Mouse (Mus musculus) colon, adult 2 months (tissue): ENCODE measurements around the gene Syt3. TPM values are rescaled to one million over a fixed set of nuclear protein-coding genes. Genes with fewer than 3 reads are reported as not detected.

Experiments used
- polyA plus RNA-seq: library from polyadenylated mRNA; depleted of rRNA; stranded (reverse); fragments of >200 nt; gene quantifications from 2 replicates; pipeline ENCODE4 v1.2.3, GENCODE M21; 2012; rRNA removed

Syt3 gene
- polyA plus RNA-seq = 3.2 and 3.5 TPM in 2 replicates

GRCm38 (mm10) chr7:44383980-44384715, at the start of gene Syt3:
Gene Syt3 (plus strand): TSS chr7:44384102.

GRCm38 (mm10) chr7:44385720-44386119, 1.8 kb downstream of the Syt3 start, which contains the start of gene 1700008O03Rik:
Gene 1700008O03Rik (minus strand): TSS chr7:44385820.

GRCm38 (mm10) chr7:44428968-44429521, 45.1 kb downstream of the Syt3 start, which contains the start of gene Lrrc4b:
Gene Lrrc4b (plus strand): TSS chr7:44429018.

Other genes starting within 250 kb of the Syt3 start
- 0.15 and 0.17 TPM in 2 replicates for gene Klk1b16, start 247.3 kb upstream of the Syt3 start, polyA plus RNA-seq
- 0.31 and 0.54 TPM in 2 replicates for gene Klk1b24, start 195.9 kb upstream of the Syt3 start, polyA plus RNA-seq
- 0.27 and 2.0 TPM in 2 replicates for gene Klk1b3, start 185.9 kb upstream of the Syt3 start, polyA plus RNA-seq
- gene Klk1b4, start 176.7 kb upstream of the Syt3 start, polyA plus RNA-seq = 3.6 and 4.2 TPM in 2 replicates
- 1.4 and 6.7 TPM in 2 replicates for gene Klk1b5, start 168.2 kb upstream of the Syt3 start, polyA plus RNA-seq
- gene Klk1, start 158.7 kb upstream of the Syt3 start, polyA plus RNA-seq = 4,020 and 5,229 TPM in 2 replicates
- 0.22 and 0.31 TPM in 2 replicates for gene Gm36864, start 147.9 kb upstream of the Syt3 start, polyA plus RNA-seq
- gene 1700028J19Rik, start 137.4 kb upstream of the Syt3 start, polyA plus RNA-seq = 2.2 and 3.5 TPM in 2 replicates
- 126 and 152 TPM in 2 replicates for gene 2410002F23Rik, start 137.4 kb upstream of the Syt3 start, polyA plus RNA-seq
- gene Acp4, start 126.7 kb upstream of the Syt3 start, polyA plus RNA-seq = not detected in 2 replicates
- gene Gm15517, start 122.7 kb upstream of the Syt3 start, polyA plus RNA-seq = not detected in 2 replicates
- 5.3 and 6.9 TPM in 2 replicates for gene Clec11a, start 77.2 kb upstream of the Syt3 start, polyA plus RNA-seq
- gene Shank1, start 73.8 kb upstream of the Syt3 start, polyA plus RNA-seq = 1.1 TPM in 2 replicates
- gene 1700008O03Rik, start 1.7 kb downstream of the Syt3 start, polyA plus RNA-seq = 0.87 and 0.89 TPM in 2 replicates
- gene Lrrc4b, start 44.9 kb downstream of the Syt3 start, polyA plus RNA-seq = 4.8 and 6.8 TPM in 2 replicates
- gene Aspdh, start 81.3 kb downstream of the Syt3 start, polyA plus RNA-seq = 0.23 and 0.88 TPM in 2 replicates
- 136 and 144 TPM in 2 replicates for gene Josd2, start 83.9 kb downstream of the Syt3 start, polyA plus RNA-seq
- gene Emc10, start 112.4 kb downstream of the Syt3 start, polyA plus RNA-seq = 291 and 327 TPM in 2 replicates
- 4.4 and 6.2 TPM in 2 replicates for gene Fam71e1, start 112.5 kb downstream of the Syt3 start, polyA plus RNA-seq
- 0.34 and 0.46 TPM in 2 replicates for gene Mybpc2, start 140.6 kb downstream of the Syt3 start, polyA plus RNA-seq
- gene Spib, start 148.0 kb downstream of the Syt3 start, polyA plus RNA-seq = 11.9 and 16.9 TPM in 2 replicates
- gene Pold1, start 164.7 kb downstream of the Syt3 start, polyA plus RNA-seq = 44.4 and 45.2 TPM in 2 replicates
- 231 and 268 TPM in 2 replicates for gene Nr1h2, start 169.8 kb downstream of the Syt3 start, polyA plus RNA-seq
- 7.8 and 8.1 TPM in 2 replicates for gene Napsa, start 188.3 kb downstream of the Syt3 start, polyA plus RNA-seq
- 2.7 and 2.8 TPM in 2 replicates for gene Kcnc3, start 206.6 kb downstream of the Syt3 start, polyA plus RNA-seq